Mouse (Mus musculus) neural tube, embryonic 15.5 days (tissue): ENCODE data around the gene Zbtb48. TPM values are rescaled to one million over a fixed set of nuclear protein-coding genes. Genes with fewer than 3 reads are reported as not detected.

Experiments
- ATAC-seq: fragments of 200-750 bp; cut with Nextera tagmentation; 2 replicates; pipeline ENCODE4 v1.8.0; 2017; ENCODE audit warnings: mild to moderate bottlenecking, moderate TSS enrichment, moderate library complexity; ENCODE audit not compliant: low FRiP score
- H3K27ac ChIP-seq: fragments of 300-500 bp; sonication (generic); replicated peaks from 2 replicates; pipeline ENCODE4 v1.5.1; 2015; ENCODE audit warnings: mild to moderate bottlenecking, inconsistent platforms
- H3K27me3 ChIP-seq: fragments of 300-500 bp; sonication (generic); replicated peaks from 2 replicates; pipeline ENCODE4 v1.6.1; 2015; ENCODE audit warnings: inconsistent platforms
- H3K36me3 ChIP-seq: fragments of 300-500 bp; sonication (generic); 2 replicates; pipeline ENCODE4 v1.6.1; 2015; ENCODE audit warnings: inconsistent platforms
- H3K4me1 ChIP-seq: fragments of 300-500 bp; sonication (generic); 2 replicates; pipeline ENCODE4 v1.6.1; 2015; ENCODE audit warnings: inconsistent platforms
- H3K4me2 ChIP-seq: fragments of 300-500 bp; sonication (generic); 2 replicates; pipeline ENCODE4 v1.6.1; 2015; ENCODE audit warnings: inconsistent platforms, mild to moderate bottlenecking, moderate library complexity
- H3K4me3 ChIP-seq: fragments of 300-500 bp; sonication (generic); replicated peaks from 2 replicates; pipeline ENCODE4 v1.5.1; 2015; ENCODE audit warnings: mild to moderate bottlenecking, inconsistent platforms
- H3K9ac ChIP-seq: fragments of 300-500 bp; sonication (generic); replicated peaks from 2 replicates; pipeline ENCODE4 v1.6.1; 2015; ENCODE audit warnings: mild to moderate bottlenecking, inconsistent platforms
- H3K9me3 ChIP-seq: fragments of 300-500 bp; sonication (generic); replicated peaks from 2 replicates; pipeline ENCODE4 v1.6.1; 2016; ENCODE audit warnings: inconsistent platforms
- WGBS: fragments of 180-500 bp; shearing (Covaris S2); methylation state at CpG from one replicate; pipeline ENCODE4 v1.1.7; 2015; ENCODE audit warnings: mixed read lengths; 5-methylcytosine and 5-hydroxymethylcytosine counted together
- polyA plus RNA-seq: library from polyadenylated mRNA; unstranded; fragments of >200 nt; fragmentation: Nextera tagmentation; extraction: Ambion mirVana; gene quantifications from 2 replicates; pipeline ENCODE4 v1.2.1, GENCODE M21; 2015

The Zbtb48 gene
- polyA plus RNA-seq, 1 experiment from 2014 or later: 15.9 TPM

- no peak overlapping the region for H3K4me2 ChIP-seq
- no peak overlapping the region for H3K27ac ChIP-seq
- H3K4me3 ChIP-seq: no peak overlapping the region
- H3K36me3 ChIP-seq: peaks cover 25% of the 10 kb centered on the region
- H3K9me3 ChIP-seq: no peaks in the 10 kb centered on the region
- no peak overlapping the region for H3K9ac ChIP-seq
- H3K4me1 ChIP-seq: peaks cover 28% of the 10 kb centered on the region
- H3K27me3 ChIP-seq: no peaks in the 10 kb centered on the region
- 43% methylated on average over 8 of the region's 9 CpGs for WGBS
- ATAC-seq: no peak
Observed at GRCm38 (mm10) chr4:151983560-151983959, 43.9 kb downstream of the Zbtb48 start.

GRCm38 (mm10) chr4:151983043-151983442 is 44.4 kb downstream of the Zbtb48 start:
- ATAC-seq: no peak
- Histone ChIP-seq H3K27me3 (no peaks in the 10 kb centered on the region), H3K4me3 (no peak overlapping the region), H3K4me2 (no peak overlapping the region), H3K9ac (no peak overlapping the region), H3K9me3 (no peaks in the 10 kb centered on the region), H3K36me3 (peaks cover 25% of the 10 kb centered on the region), H3K4me1 (peaks cover 28% of the 10 kb centered on the region), H3K27ac (no peak overlapping the region)
- 74% methylated on average over 17 of the region's 17 CpGs for WGBS

GRCm38 (mm10) chr4:151981363-151981762 is 46.1 kb downstream of the Zbtb48 start:
- no peak overlapping the region for H3K4me3 ChIP-seq
- H3K4me1 ChIP-seq: peaks cover 14% of the 10 kb centered on the region
- WGBS: 9% methylated on average over 5 of the region's 5 CpGs
- H3K9ac ChIP-seq: no peak overlapping the region
- H3K27ac ChIP-seq: no peak overlapping the region; the same call in 1 of the 2 replicates
- H3K4me2 ChIP-seq: no peak overlapping the region
- peak; percentile 58; the same call in 1 of the 2 replicates for ATAC-seq
- H3K36me3 ChIP-seq: peaks cover 31% of the 10 kb centered on the region
- H3K27me3 ChIP-seq: no peaks in the 10 kb centered on the region
- H3K9me3 ChIP-seq: no peaks in the 10 kb centered on the region

GRCm38 (mm10) chr4:151980699-151981098 is 46.8 kb downstream of the Zbtb48 start:
- Histone ChIP-seq H3K9ac (no peak overlapping the region), H3K4me2 (no peak overlapping the region), H3K27me3 (no peaks in the 10 kb centered on the region), H3K4me1 (peaks cover 7% of the 10 kb centered on the region), H3K27ac (no peak overlapping the region), H3K36me3 (peaks cover 34% of the 10 kb centered on the region), H3K4me3 (no peak overlapping the region), H3K9me3 (no peaks in the 10 kb centered on the region)
- ATAC-seq: no peak
- 78% methylated on average over 8 of the region's 8 CpGs for WGBS

GRCm38 (mm10) chr4:151977748-151978147 is 49.7 kb downstream of the Zbtb48 start:
- H3K4me2 ChIP-seq: no peak overlapping the region
- H3K4me1 ChIP-seq: peaks cover 6% of the 10 kb centered on the region
- H3K27me3 ChIP-seq: no peaks in the 10 kb centered on the region
- H3K36me3 ChIP-seq: peaks cover 50% of the 10 kb centered on the region
- H3K9ac ChIP-seq: no peak overlapping the region
- 0 out of 2 replicates have a peak, but pooled peaks have one; percentile 18 for ATAC-seq
- H3K4me3 ChIP-seq: no peak overlapping the region
- H3K27ac ChIP-seq: peak overlapping the region; percentile 58
- no peaks in the 10 kb centered on the region for H3K9me3 ChIP-seq
- WGBS: 42% methylated on average over 10 of the region's 10 CpGs

- no peak overlapping the region for H3K27ac ChIP-seq
- no peaks in the 10 kb centered on the region for H3K9me3 ChIP-seq
- ATAC-seq: no peak
- H3K9ac ChIP-seq: no peak overlapping the region
- no peak overlapping the region for H3K4me3 ChIP-seq
- H3K27me3 ChIP-seq: no peaks in the 10 kb centered on the region
- peaks cover 45% of the 10 kb centered on the region for H3K36me3 ChIP-seq
- H3K4me2 ChIP-seq: no peak overlapping the region
- peaks cover 4% of the 10 kb centered on the region for H3K4me1 ChIP-seq
- 96% methylated on average over 3 of the region's 3 CpGs for WGBS
Observed at GRCm38 (mm10) chr4:151975441-151975840, 52.0 kb downstream of the Zbtb48 start.

- H3K27ac ChIP-seq: no peak overlapping the region
- H3K9ac ChIP-seq: no peak overlapping the region
- peaks cover 10% of the 10 kb centered on the region; the same call in 1 of the 2 replicates for H3K4me1 ChIP-seq
- 73% methylated on average over 10 of the region's 10 CpGs for WGBS
- no peaks in the 10 kb centered on the region for H3K27me3 ChIP-seq
- no peak overlapping the region for H3K4me2 ChIP-seq
- no peak for ATAC-seq
- H3K9me3 ChIP-seq: no peaks in the 10 kb centered on the region
- H3K4me3 ChIP-seq: no peak overlapping the region
- H3K36me3 ChIP-seq: peaks cover 46% of the 10 kb centered on the region
Observed at GRCm38 (mm10) chr4:151972221-151972967, 55.1 kb downstream of the Zbtb48 start.

Other genes with a start within 250 kb of the Zbtb48 start
- gene Camta1, start 165.8 kb downstream of the Zbtb48 start, polyA plus RNA-seq: 158 and 161 TPM in 2 replicates
- 79.6 and 82.6 TPM in 2 replicates for gene Dnajc11, start 94.0 kb downstream of the Zbtb48 start, polyA plus RNA-seq
- gene Thap3, start 38.7 kb downstream of the Zbtb48 start, polyA plus RNA-seq: 37.8 and 38.3 TPM in 2 replicates
- 21.3 TPM in 2 replicates for gene Phf13, start 31.4 kb downstream of the Zbtb48 start, polyA plus RNA-seq
- 5.7 and 7.8 TPM in 2 replicates for gene Klhl21, start 18.9 kb downstream of the Zbtb48 start, polyA plus RNA-seq
- gene Tas1r1, start 10.9 kb upstream of the Zbtb48 start, polyA plus RNA-seq: 2.1 and 2.2 TPM in 2 replicates
- gene Nol9, start 11.7 kb upstream of the Zbtb48 start, polyA plus RNA-seq: 26.0 and 26.4 TPM in 2 replicates
- gene Plekhg5, start 44.8 kb upstream of the Zbtb48 start, polyA plus RNA-seq: 13.5 and 13.6 TPM in 2 replicates
- gene Tnfrsf25, start 88.3 kb upstream of the Zbtb48 start, polyA plus RNA-seq: 1.2 and 2.4 TPM in 2 replicates
- 0.31 and 3.3 TPM in 2 replicates for gene Espn, start 124.7 kb upstream of the Zbtb48 start, polyA plus RNA-seq
- gene Hes2, start 131.2 kb upstream of the Zbtb48 start, polyA plus RNA-seq: not detected in 2 replicates
- gene Acot7, start 150.5 kb upstream of the Zbtb48 start, polyA plus RNA-seq: 402 and 456 TPM in 2 replicates
- gene Gpr153, start 246.6 kb upstream of the Zbtb48 start, polyA plus RNA-seq: 17.7 and 20.8 TPM in 2 replicates